Mouse (Mus musculus) erythroblast, embryonic 14.5 days (primary cell): ENCODE data around the gene Mas1.

Experiments
- GATA1 ChIP-seq: IDR thresholded peaks from 2 replicates; pipeline ENCODE4 v1.6.1; 2012; ENCODE audit warnings: low read length, inconsistent platforms, mixed read lengths
- TAL1 ChIP-seq: IDR thresholded peaks from 3 replicates; pipeline ENCODE4 v1.6.1; 2012; ENCODE audit warnings: low read length, inconsistent platforms, mixed read lengths

GRCm38 (mm10) chr17:12880178-12880577 lies 12.2 kb upstream of the Mas1 start:
- TF ChIP-seq GATA1 (no peak), TAL1 (no peak)
